Mouse (Mus musculus) intestine, embryonic 16.5 days (tissue): ENCODE measurements at regions not wholly inside any gene's neighbourhood (a gene's known extent, or its start where the extent isn't known, plus 50 kb on each side); places are given as distances from the start of the nearest gene placed in this dataset.

Experiments
- ATAC-seq: fragments of 200-750 bp; cut with Nextera tagmentation; 2 replicates; pipeline ENCODE4 v1.8.0; 2017; ENCODE audit warnings: moderate TSS enrichment, moderate library complexity
- H3K27ac ChIP-seq: fragments of 300-500 bp; sonication (generic); 2 replicates; pipeline ENCODE4 v1.5.1; 2014; ENCODE audit warnings: mild to moderate bottlenecking, low read length
- H3K27me3 ChIP-seq: fragments of 300-500 bp; sonication (generic); replicated peaks from 2 replicates; pipeline ENCODE4 v1.6.1; 2014; ENCODE audit warnings: low read length, control low read depth, mixed read lengths; ENCODE audit not compliant: control insufficient read depth, insufficient read depth
- H3K36me3 ChIP-seq: fragments of 300-500 bp; sonication (generic); 2 replicates; pipeline ENCODE4 v1.6.1; 2014; ENCODE audit warnings: low read length, control low read depth; ENCODE audit not compliant: control insufficient read depth, insufficient read depth
- H3K4me1 ChIP-seq: fragments of 300-500 bp; sonication (generic); 2 replicates; pipeline ENCODE4 v1.6.1; 2014; ENCODE audit warnings: low read length, control low read depth, mixed read lengths; ENCODE audit not compliant: control insufficient read depth, insufficient read depth
- H3K4me2 ChIP-seq: fragments of 300-500 bp; sonication (generic); 2 replicates; pipeline ENCODE4 v1.6.1; 2014; ENCODE audit warnings: low read depth, low read length, control low read depth
- H3K4me3 ChIP-seq: fragments of 300-500 bp; sonication (generic); 2 replicates; pipeline ENCODE4 v1.5.1; 2014; ENCODE audit warnings: mild to moderate bottlenecking, low read length
- H3K9ac ChIP-seq: fragments of 300-500 bp; sonication (generic); 2 replicates; pipeline ENCODE4 v1.6.1; 2014; ENCODE audit warnings: low read depth, low read length
- H3K9me3 ChIP-seq: fragments of 300-500 bp; sonication (generic); 2 replicates; pipeline ENCODE4 v1.6.1; 2016; ENCODE audit warnings: low read length, control low read depth; ENCODE audit not compliant: control insufficient read depth
- WGBS: fragments of 180-500 bp; shearing (Covaris S2); extraction: QIAGEN DNeasy Blood & Tissue Kit; methylation state at CpG from one replicate; pipeline ENCODE4 v1.1.7; 2014; 5-methylcytosine and 5-hydroxymethylcytosine counted together

- WGBS, result 32% methylated on average over 1 of the region's 1 CpGs
- H3K9ac ChIP-seq, result no peak overlapping the region
- H3K4me1 ChIP-seq, result no peaks in the 10 kb centered on the region
- H3K9me3 ChIP-seq, result no peaks in the 10 kb centered on the region
- no peaks in the 10 kb centered on the region for H3K27me3 ChIP-seq
- no peak overlapping the region for H3K27ac ChIP-seq
- H3K4me2 ChIP-seq, result no peak overlapping the region
- H3K4me3 ChIP-seq, result no peak overlapping the region
- ATAC-seq, result no peak
- H3K36me3 ChIP-seq, result no peaks in the 10 kb centered on the region
Measured at GRCm38 (mm10) chr11:44013841-44014240, 112.8 kb upstream of the Adra1b start.

DNA sequence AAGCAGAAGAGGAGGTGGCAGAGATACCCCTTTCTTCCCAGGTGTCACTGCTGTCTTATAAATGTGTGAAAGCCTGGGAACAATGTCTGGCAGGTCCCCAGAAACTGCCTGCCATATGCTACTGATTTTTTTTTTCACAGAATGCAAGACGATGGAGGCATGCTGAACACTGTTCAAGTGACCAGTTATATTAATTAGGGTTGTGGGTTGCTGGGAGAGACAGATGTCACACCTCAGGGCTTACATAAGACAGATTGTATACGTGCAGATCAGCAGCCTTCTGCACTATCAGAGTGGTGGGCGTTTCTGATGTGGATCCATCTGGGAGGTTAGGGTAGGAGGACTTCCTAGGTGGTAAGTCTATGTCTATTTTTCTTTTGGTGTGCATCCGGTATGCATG is 120.6 kb upstream of the Adra1b start:
- no peak overlapping the region for H3K9ac ChIP-seq
- 83% methylated on average over 4 of the region's 4 CpGs for WGBS
- no peaks in the 10 kb centered on the region for H3K36me3 ChIP-seq
- no peaks in the 10 kb centered on the region for H3K4me1 ChIP-seq
- H3K4me2 ChIP-seq, result no peak overlapping the region
- H3K9me3 ChIP-seq, result no peaks in the 10 kb centered on the region
- H3K4me3 ChIP-seq, result no peak overlapping the region
- no peak for ATAC-seq
- H3K27me3 ChIP-seq, result no peaks in the 10 kb centered on the region
- H3K27ac ChIP-seq, result no peak overlapping the region

- no peak overlapping the region for H3K9ac ChIP-seq
- ATAC-seq, result no peak
- WGBS, result 70% methylated on average over 3 of the region's 3 CpGs
- no peaks in the 10 kb centered on the region for H3K27me3 ChIP-seq
- H3K36me3 ChIP-seq, result no peaks in the 10 kb centered on the region
- no peaks in the 10 kb centered on the region for H3K9me3 ChIP-seq
- no peaks in the 10 kb centered on the region for H3K4me1 ChIP-seq
- no peak overlapping the region for H3K4me2 ChIP-seq
- H3K4me3 ChIP-seq, result no peak overlapping the region
- no peak overlapping the region for H3K27ac ChIP-seq
Measured at GRCm38 (mm10) chr11:44027046-44027445, 126.0 kb upstream of the Adra1b start.

GRCm38 (mm10) chr11:44046083-44046482 is 145.1 kb upstream of the Adra1b start:
- Histone ChIP-seq H3K9me3 (no peaks in the 10 kb centered on the region), H3K27ac (no peak overlapping the region), H3K4me1 (no peaks in the 10 kb centered on the region), H3K4me3 (no peak overlapping the region), H3K9ac (no peak overlapping the region), H3K4me2 (no peak overlapping the region), H3K27me3 (no peaks in the 10 kb centered on the region), H3K36me3 (no peaks in the 10 kb centered on the region)
- 47% methylated on average over 2 of the region's 2 CpGs for WGBS
- ATAC-seq, result no peak

GRCm38 (mm10) chr11:44049253-44049976 is 148.4 kb upstream of the Adra1b start:
- H3K27ac ChIP-seq, result no peak overlapping the region
- H3K27me3 ChIP-seq, result no peaks in the 10 kb centered on the region
- H3K4me3 ChIP-seq, result no peak overlapping the region
- H3K4me2 ChIP-seq, result no peak overlapping the region
- no peak overlapping the region for H3K9ac ChIP-seq
- no peak for ATAC-seq
- H3K9me3 ChIP-seq, result no peaks in the 10 kb centered on the region
- WGBS, result 77% methylated on average over 5 of the region's 5 CpGs
- H3K36me3 ChIP-seq, result no peaks in the 10 kb centered on the region
- H3K4me1 ChIP-seq, result no peaks in the 10 kb centered on the region

DNA sequence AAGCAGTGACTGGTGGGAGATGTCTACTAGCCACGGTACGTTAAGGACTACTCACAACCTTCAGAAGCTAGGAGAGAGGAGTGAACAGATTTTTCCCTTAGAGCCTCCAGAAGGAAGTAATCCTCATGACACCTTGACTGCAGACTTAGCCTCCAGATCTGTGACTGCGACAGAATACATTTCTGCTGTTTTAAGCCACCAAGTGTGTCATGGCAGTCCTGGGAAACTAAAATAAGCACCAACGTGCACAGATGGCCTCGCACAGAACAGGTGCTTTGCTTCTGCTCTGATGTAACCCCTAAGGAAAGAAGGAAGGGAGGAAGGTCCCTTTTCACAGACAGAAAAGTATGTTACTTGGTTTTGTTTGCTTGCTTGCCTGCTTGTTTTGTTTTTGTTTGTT is 151.5 kb upstream of the Adra1b start:
- ATAC-seq, result no peak
- Histone ChIP-seq H3K27me3 (no peaks in the 10 kb centered on the region), H3K4me3 (no peak overlapping the region), H3K4me1 (no peaks in the 10 kb centered on the region), H3K9ac (no peak overlapping the region), H3K4me2 (no peak overlapping the region), H3K9me3 (no peaks in the 10 kb centered on the region), H3K27ac (no peak overlapping the region), H3K36me3 (no peaks in the 10 kb centered on the region)
- WGBS, result 83% methylated on average over 5 of the region's 5 CpGs

DNA sequence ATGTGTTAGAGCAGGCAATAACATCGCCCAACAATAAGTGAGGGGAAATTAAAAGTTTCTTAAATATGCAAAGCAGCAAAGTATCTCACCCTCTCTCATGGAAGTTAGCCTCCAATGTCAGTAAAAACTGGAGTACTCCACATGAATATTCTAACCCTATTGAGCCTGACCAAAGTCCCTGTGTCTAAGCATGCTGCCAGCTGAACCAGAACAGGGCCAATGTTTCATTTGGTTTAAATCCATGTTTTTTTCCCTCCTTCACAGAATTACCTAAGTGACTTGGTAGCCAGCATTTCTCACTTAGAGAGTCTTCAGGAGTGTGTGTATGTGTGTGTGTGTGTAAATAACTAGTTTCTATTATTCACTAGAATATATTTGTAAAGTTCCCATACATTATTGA is 161.4 kb upstream of the Adra1b start:
- H3K36me3 ChIP-seq, result no peaks in the 10 kb centered on the region
- no peak for ATAC-seq
- no peak overlapping the region for H3K27ac ChIP-seq
- H3K4me1 ChIP-seq, result no peaks in the 10 kb centered on the region
- 89% methylated on average over 1 of the region's 1 CpGs for WGBS
- H3K27me3 ChIP-seq, result no peaks in the 10 kb centered on the region
- H3K4me3 ChIP-seq, result no peak overlapping the region
- no peaks in the 10 kb centered on the region for H3K9me3 ChIP-seq
- no peak overlapping the region for H3K4me2 ChIP-seq
- H3K9ac ChIP-seq, result no peak overlapping the region

GRCm38 (mm10) chr11:44066176-44066575 is 165.2 kb upstream of the Adra1b start:
- ATAC-seq, result no peak
- 89% methylated on average over 2 of the region's 2 CpGs for WGBS
- H3K4me3 ChIP-seq, result no peak overlapping the region
- H3K36me3 ChIP-seq, result no peaks in the 10 kb centered on the region
- H3K27ac ChIP-seq, result no peak overlapping the region
- H3K27me3 ChIP-seq, result no peaks in the 10 kb centered on the region
- no peaks in the 10 kb centered on the region for H3K9me3 ChIP-seq
- no peaks in the 10 kb centered on the region for H3K4me1 ChIP-seq
- H3K4me2 ChIP-seq, result no peak overlapping the region
- H3K9ac ChIP-seq, result no peak overlapping the region

DNA sequence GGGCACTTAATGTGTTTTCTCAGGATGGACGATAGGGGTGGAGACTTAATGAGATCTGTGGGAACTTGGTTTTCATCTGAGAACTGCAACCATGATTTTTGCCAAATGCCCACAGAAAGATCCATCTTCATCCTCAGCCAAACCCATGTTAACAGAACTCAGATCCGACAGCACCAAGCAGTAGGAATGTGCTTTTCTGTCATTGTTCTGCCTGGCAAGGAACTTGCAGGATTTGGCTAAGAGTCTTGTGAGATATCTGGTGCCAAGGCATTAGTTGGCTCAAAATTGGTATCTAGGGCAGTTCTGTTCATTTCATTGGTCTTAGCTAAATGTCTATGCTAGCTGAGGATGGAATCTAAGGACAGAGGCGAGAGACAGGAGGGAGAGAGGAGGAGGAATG is 182.7 kb upstream of the Adra1b start:
- Histone ChIP-seq H3K27ac (no peak overlapping the region), H3K36me3 (no peaks in the 10 kb centered on the region), H3K27me3 (no peaks in the 10 kb centered on the region), H3K9me3 (no peaks in the 10 kb centered on the region), H3K4me1 (no peaks in the 10 kb centered on the region), H3K4me2 (no peak overlapping the region), H3K9ac (no peak overlapping the region), H3K4me3 (no peak overlapping the region)
- WGBS, result 76% methylated on average over 3 of the region's 3 CpGs
- ATAC-seq, result no peak

DNA sequence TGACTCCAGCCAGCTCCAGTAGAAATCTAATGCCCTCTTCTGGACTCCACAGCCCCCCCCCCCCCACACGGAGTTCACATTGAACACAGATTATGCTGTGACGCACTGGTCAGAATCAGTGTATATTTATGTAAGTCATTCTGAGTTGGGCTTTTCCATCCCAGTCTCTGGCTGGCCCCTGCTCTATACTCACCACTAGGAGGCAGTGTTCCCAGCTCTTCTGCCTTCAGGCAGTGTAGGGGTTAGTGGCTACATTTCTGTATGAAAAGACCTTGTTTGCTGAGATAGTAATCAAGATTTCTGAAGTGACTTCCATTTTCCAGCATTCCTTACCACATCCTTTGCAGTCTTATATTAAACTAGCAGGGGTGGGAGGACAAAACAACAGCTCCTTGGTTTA is 185.9 kb upstream of the Adra1b start:
- no peak for ATAC-seq
- WGBS, result 61% methylated on average over 2 of the region's 2 CpGs
- Histone ChIP-seq H3K9ac (no peak overlapping the region), H3K27ac (no peak overlapping the region), H3K4me3 (no peak overlapping the region), H3K9me3 (no peaks in the 10 kb centered on the region), H3K4me2 (no peak overlapping the region), H3K36me3 (no peaks in the 10 kb centered on the region), H3K4me1 (no peaks in the 10 kb centered on the region), H3K27me3 (no peaks in the 10 kb centered on the region)
